Mouse (Mus musculus) left cerebral cortex, adult 8-10 months (tissue): ENCODE data around the gene Trdn. TPM values are rescaled to one million over a fixed set of nuclear protein-coding genes. Genes with fewer than 3 reads are reported as not detected.

Experiments
- DNase-seq, 2 experiments: peaks; one replicate each; pipeline ENCODE4 v3.0.0; 2022; ENCODE audit warnings: low spot score in 2 of 2
- total RNA-seq, 4 experiments: library from RNA; stranded (reverse); gene quantifications; 2 replicates each; pipeline ENCODE4 v1.2.4; 2022

Gene Trdn
- total RNA-seq, 4 experiments from 2014 or later = 0.61 to 1.3 (median 0.90) TPM

DNA sequence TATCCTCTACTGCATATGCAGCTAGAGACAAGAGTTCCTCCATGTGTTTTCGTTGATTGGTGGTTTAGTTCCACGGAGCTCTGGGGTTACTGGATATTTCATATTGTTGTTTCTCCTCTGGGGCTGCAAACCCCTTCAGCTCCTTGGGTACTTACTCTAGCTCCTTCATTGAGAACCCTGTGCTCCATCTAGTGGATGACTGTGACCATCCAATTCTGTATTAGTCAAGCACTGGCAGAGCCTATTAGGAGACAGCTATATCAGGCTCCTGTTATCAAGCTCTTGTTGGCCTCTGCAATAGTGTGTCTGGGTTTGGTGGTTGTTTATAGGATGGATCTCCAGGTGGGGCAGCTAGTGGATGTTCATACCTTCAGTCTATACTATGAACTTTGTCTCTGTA lies 290.2 kb downstream of the Trdn start:
- DNase-seq = no peak

DNA sequence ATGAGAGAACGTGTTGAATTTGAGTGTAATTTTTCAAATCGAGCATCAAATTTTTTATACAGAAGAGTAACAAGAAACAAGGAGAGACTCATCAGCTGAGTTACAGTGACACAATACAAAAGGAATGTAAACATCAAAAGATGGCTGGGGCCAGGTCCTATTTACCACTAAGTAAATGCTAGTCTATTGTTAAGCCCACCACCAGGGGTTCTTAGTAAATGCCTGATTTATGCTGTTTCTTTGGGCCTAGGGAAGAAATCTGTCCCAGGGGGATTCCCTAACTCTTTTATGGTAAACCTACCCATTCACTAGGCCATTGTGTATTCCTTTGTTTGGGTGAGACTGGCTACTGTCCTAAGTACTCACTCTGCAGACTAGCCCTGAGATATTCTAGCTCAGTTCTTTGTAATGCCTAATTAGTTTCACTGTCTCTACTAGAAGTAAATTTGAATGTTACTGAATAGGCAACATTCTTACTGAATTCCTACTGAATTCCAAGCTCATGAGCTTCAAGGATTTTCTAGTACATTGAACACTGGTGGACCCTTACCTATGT lies 295.2 kb downstream of the Trdn start:
- no peak for DNase-seq

Other genes with a start within 250 kb of the Trdn start
- gene Nkain2, start 190.1 kb upstream of the Trdn start, total RNA-seq = 10 to 100 TPM; 29.8 to 33.8 (median 31.4) TPM